Comparison of ENCODE assay signal across 17 mouse cellular contexts in genomic region chr1:106061185-106061910, GRCm38 (mm10).
DNase-seq lines count a peak whose midpoint lies in the region; ATAC-seq and TF ChIP-seq lines count a peak whose summit lies in the region.
"Had no signal": no experiment of that assay in that cellular context is flagged by ENCODE, and none has a peak within 500 bp of the region (broad histone marks: within the 10 kb centered on the region; RNA-seq: fewer than 3 reads in every experiment).

No protein-coding gene starts in this region.

- peaks cover 21% of the 10 kb centered on the region for H3K4me1 ChIP-seq in midbrain, embryonic 10.5 days
- H3K4me1 ChIP-seq in midbrain, embryonic 14.5 days (ENCODE audit: control insufficient read depth, insufficient read depth, low read length), result 0 out of 2 replicates have a peak, but pooled peaks cover 3% of the 10 kb centered on the region
- peaks cover 4% of the 10 kb centered on the region; the same call in 1 of the 2 replicates for H3K4me1 ChIP-seq in hindbrain, postnatal 0 days (ENCODE audit: insufficient read depth, low read length)
- 0 out of 2 replicates have a peak, but pooled peaks cover 3% of the 10 kb centered on the region for H3K4me1 ChIP-seq in midbrain, postnatal 0 days (ENCODE audit: insufficient read depth, low read length)

- H3K27me3 ChIP-seq in midbrain, embryonic 10.5 days (ENCODE audit: low read depth, poor library complexity, severe bottlenecking), result no peaks in the 10 kb centered on the region
- no peaks in the 10 kb centered on the region for H3K27me3 ChIP-seq in midbrain, embryonic 14.5 days (ENCODE audit: control insufficient read depth, insufficient read depth, low read length)
- H3K27me3 ChIP-seq in hindbrain, postnatal 0 days (ENCODE audit: insufficient read depth, low read length), result no peaks in the 10 kb centered on the region
- H3K27me3 ChIP-seq in midbrain, postnatal 0 days (ENCODE audit: insufficient read depth, low read length), result no peaks in the 10 kb centered on the region
- H3K27me3 ChIP-seq: embryonic facial prominence, embryonic 13.5 days had no signal

- no peaks in the 10 kb centered on the region for H3K36me3 ChIP-seq in midbrain, embryonic 10.5 days
- no peaks in the 10 kb centered on the region for H3K36me3 ChIP-seq in midbrain, embryonic 14.5 days (ENCODE audit: control insufficient read depth, insufficient read depth, low read length)
- no peaks in the 10 kb centered on the region for H3K36me3 ChIP-seq in hindbrain, postnatal 0 days (ENCODE audit: insufficient read depth, low read length)
- H3K36me3 ChIP-seq in midbrain, postnatal 0 days (ENCODE audit: insufficient read depth, low read length), result no peaks in the 10 kb centered on the region
- H3K36me3 ChIP-seq: embryonic facial prominence, embryonic 13.5 days had no signal

- H3K9me3 ChIP-seq in midbrain, embryonic 10.5 days (replicated peaks), result no peaks in the 10 kb centered on the region
- H3K9me3 ChIP-seq in midbrain, embryonic 14.5 days (ENCODE audit: control insufficient read depth, low read length), result no peaks in the 10 kb centered on the region
- H3K9me3 ChIP-seq in hindbrain, postnatal 0 days (ENCODE audit: low read length), result no peaks in the 10 kb centered on the region
- H3K9me3 ChIP-seq in midbrain, postnatal 0 days (ENCODE audit: low read length), result no peaks in the 10 kb centered on the region
- H3K9me3 ChIP-seq: embryonic facial prominence, embryonic 13.5 days had no signal

- ATAC-seq in midbrain, embryonic 14.5 days (ENCODE audit: low FRiP score, low TSS enrichment), result no peak
- ATAC-seq in hindbrain, postnatal 0 days, result peak; percentile 13
- ATAC-seq in midbrain, postnatal 0 days (ENCODE audit: low FRiP score), result peak; percentile 28; the same call in 1 of the 2 replicates

- H3K27ac ChIP-seq in midbrain, embryonic 10.5 days (replicated peaks), result peak overlapping the region; percentile 33; the same call in 1 of the 2 replicates
- no peak overlapping the region for H3K27ac ChIP-seq in midbrain, embryonic 14.5 days (replicated peaks; ENCODE audit: low read depth, low read length)
- no peak overlapping the region for H3K27ac ChIP-seq in hindbrain, postnatal 0 days
- H3K27ac ChIP-seq in midbrain, postnatal 0 days (ENCODE audit: low read depth, low read length), result no peak overlapping the region
- H3K27ac ChIP-seq: embryonic facial prominence, embryonic 13.5 days; gastrocnemius, adult 2 months; kidney, postnatal 0 days; liver, embryonic 14.5 days had no signal

- 79% methylated on average over 4 of the region's 4 CpGs for WGBS in midbrain, embryonic 10.5 days
- WGBS in midbrain, embryonic 14.5 days, result 58% methylated on average over 4 of the region's 4 CpGs
- WGBS in hindbrain, postnatal 0 days, result 59% methylated on average over 4 of the region's 4 CpGs
- 70% methylated on average over 4 of the region's 4 CpGs for WGBS in midbrain, postnatal 0 days

- no peak overlapping the region for H3K4me3 ChIP-seq in midbrain, embryonic 10.5 days
- no peak overlapping the region for H3K4me3 ChIP-seq in midbrain, embryonic 14.5 days (replicated peaks; ENCODE audit: low read depth, low read length)
- H3K4me3 ChIP-seq in hindbrain, postnatal 0 days (ENCODE audit: low read length), result no peak overlapping the region
- no peak overlapping the region for H3K4me3 ChIP-seq in midbrain, postnatal 0 days (ENCODE audit: low read depth, low read length)
- H3K4me3 ChIP-seq: embryonic facial prominence, embryonic 13.5 days; gastrocnemius, adult 2 months had no signal

- H3K4me2 ChIP-seq in midbrain, embryonic 14.5 days (ENCODE audit: low read length), result no peak overlapping the region
- H3K4me2 ChIP-seq in hindbrain, postnatal 0 days (ENCODE audit: low read depth, low read length), result no peak overlapping the region
- H3K4me2 ChIP-seq in midbrain, postnatal 0 days (ENCODE audit: low read depth, low read length, poor library complexity, severe bottlenecking), result no peak overlapping the region
- H3K4me2 ChIP-seq: embryonic facial prominence, embryonic 13.5 days had no signal

- TF ChIP-seq CTCF in hindbrain, postnatal 0 days (IDR thresholded peaks at IDR 0.05; ENCODE audit: low read depth), result no peak
- no peak for TF ChIP-seq CTCF in midbrain, postnatal 0 days (IDR thresholded peaks at IDR 0.05)

- no peak overlapping the region for H3K9ac ChIP-seq in midbrain, embryonic 14.5 days (replicated peaks; ENCODE audit: low read length)
- no peak overlapping the region for H3K9ac ChIP-seq in hindbrain, postnatal 0 days (replicated peaks; ENCODE audit: low read length)
- no peak overlapping the region for H3K9ac ChIP-seq in midbrain, postnatal 0 days (replicated peaks; ENCODE audit: low read length, poor library complexity, severe bottlenecking)
- H3K9ac ChIP-seq: embryonic facial prominence, embryonic 13.5 days; liver, embryonic 14.5 days had no signal

- DNase-seq in embryo, embryonic 10.5 days (ENCODE audit: low spot score), result peak; percentile 14
- no peak for DNase-seq in embryo, embryonic 9.5 days (ENCODE audit: extremely low spot score)
- peak; percentile 11 for DNase-seq in midbrain, embryonic 10.5 days (ENCODE audit: low spot score)
- no peak for DNase-seq in midbrain, embryonic 14.5 days
- DNase-seq in hindbrain, postnatal 0 days (ENCODE audit: low spot score), result peak; percentile 34
- DNase-seq in midbrain, postnatal 0 days (ENCODE audit: low spot score), result no peak
- no peak for DNase-seq in kidney, postnatal 14 days
- DNase-seq in adrenal gland, adult 18-20 months (ENCODE audit: low spot score in 2 of 2), result no peak
- DNase-seq: adrenal gland, adult 8-10 months; cerebellum, postnatal 14 days; gastrocnemius, adult 2 months; heart, postnatal 4 days; lung, postnatal 14 days; right cerebral cortex, postnatal 25 days had no signal

Comparison
In these comparisons a context has a peak if more than half of its experiments do, and no peak if none do; other contexts are left out.
1. DNase-seq: peak in embryo, embryonic 10.5 days (single experiment), midbrain, embryonic 10.5 days (single experiment) and hindbrain, postnatal 0 days (single experiment); none in embryo, embryonic 9.5 days (single experiment), midbrain, embryonic 14.5 days (single experiment), midbrain, postnatal 0 days (single experiment), kidney, postnatal 14 days (single experiment) and adrenal gland, adult 18-20 months (0 of 2).